Mouse (Mus musculus) hindbrain, embryonic 12.5 days (tissue): ENCODE results near the gene Stab1. TPM values are rescaled to one million over a fixed set of nuclear protein-coding genes. Genes with fewer than 3 reads are reported as not detected.

Source experiments
- ATAC-seq: fragments of 200-750 bp; cut with Nextera tagmentation; 2 replicates; pipeline ENCODE4 v1.8.0; 2017; ENCODE audit warnings: moderate TSS enrichment; ENCODE audit not compliant: low FRiP score
- H3K27ac ChIP-seq: fragments of 300-500 bp; sonication (generic); 2 replicates; pipeline ENCODE4 v1.5.1; 2016; ENCODE audit warnings: mild to moderate bottlenecking
- H3K27me3 ChIP-seq: fragments of 300-500 bp; sonication (generic); 2 replicates; pipeline ENCODE4 v1.6.1; 2016; ENCODE audit warnings: mild to moderate bottlenecking
- H3K36me3 ChIP-seq: fragments of 300-500 bp; sonication (generic); 2 replicates; pipeline ENCODE4 v1.6.1; 2016; ENCODE audit warnings: mild to moderate bottlenecking
- H3K4me1 ChIP-seq: fragments of 300-500 bp; sonication (generic); 2 replicates; pipeline ENCODE4 v1.6.1; 2016
- H3K4me2 ChIP-seq: fragments of 300-500 bp; sonication (generic); replicated peaks from 2 replicates; pipeline ENCODE4 v1.6.1; 2016; ENCODE audit warnings: mild to moderate bottlenecking
- H3K4me3 ChIP-seq: fragments of 300-500 bp; sonication (generic); 2 replicates; pipeline ENCODE4 v1.5.1; 2016; ENCODE audit warnings: mild to moderate bottlenecking
- H3K9ac ChIP-seq: fragments of 300-500 bp; sonication (generic); 2 replicates; pipeline ENCODE4 v1.6.1; 2016; ENCODE audit warnings: mild to moderate bottlenecking, moderate library complexity
- H3K9me3 ChIP-seq: fragments of 300-500 bp; sonication (generic); replicated peaks from 2 replicates; pipeline ENCODE4 v1.6.1; 2016; ENCODE audit warnings: mild to moderate bottlenecking
- WGBS: fragments of 180-500 bp; shearing (Covaris S2); methylation state at CpG from one replicate; pipeline ENCODE4 v1.1.7; 2016; 5-methylcytosine and 5-hydroxymethylcytosine counted together
- polyA plus RNA-seq: library from polyadenylated mRNA; unstranded; fragments of >200 nt; fragmentation: Nextera tagmentation; extraction: Ambion mirVana; gene quantifications from 2 replicates; pipeline ENCODE4 v1.2.1, GENCODE M21; 2016

The Stab1 gene
- polyA plus RNA-seq, 1 experiment from 2014 or later = 33.9 TPM

DNA sequence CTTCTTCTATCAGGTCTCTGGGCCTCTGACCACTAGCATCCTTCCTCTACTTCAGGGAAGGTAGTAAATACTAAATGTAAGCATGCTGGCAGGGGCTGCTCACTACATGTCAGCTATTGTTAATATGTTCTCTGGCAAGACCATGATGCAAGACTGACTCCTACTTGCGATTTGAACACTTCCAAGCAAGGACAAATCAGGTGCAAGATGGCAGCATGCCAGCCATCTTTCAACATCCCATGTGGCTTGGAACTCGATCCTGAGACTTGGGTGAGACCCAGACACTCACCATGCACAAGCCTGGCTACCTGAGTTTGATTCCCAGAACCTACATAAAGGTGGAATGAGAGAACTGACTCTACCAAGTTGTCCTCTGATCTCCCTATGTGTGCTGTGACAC is 23.5 kb upstream of the Stab1 start:
- Histone ChIP-seq H3K4me2 (no peak overlapping the region), H3K36me3 (peaks cover 91% of the 10 kb centered on the region), H3K9ac (no peak overlapping the region), H3K4me1 (no peaks in the 10 kb centered on the region; the same call in 1 of the 2 replicates), H3K4me3 (no peak overlapping the region), H3K9me3 (no peaks in the 10 kb centered on the region), H3K27ac (no peak overlapping the region), H3K27me3 (no peaks in the 10 kb centered on the region)
- ATAC-seq = no peak
- 83% methylated on average over 2 of the region's 2 CpGs for WGBS

DNA sequence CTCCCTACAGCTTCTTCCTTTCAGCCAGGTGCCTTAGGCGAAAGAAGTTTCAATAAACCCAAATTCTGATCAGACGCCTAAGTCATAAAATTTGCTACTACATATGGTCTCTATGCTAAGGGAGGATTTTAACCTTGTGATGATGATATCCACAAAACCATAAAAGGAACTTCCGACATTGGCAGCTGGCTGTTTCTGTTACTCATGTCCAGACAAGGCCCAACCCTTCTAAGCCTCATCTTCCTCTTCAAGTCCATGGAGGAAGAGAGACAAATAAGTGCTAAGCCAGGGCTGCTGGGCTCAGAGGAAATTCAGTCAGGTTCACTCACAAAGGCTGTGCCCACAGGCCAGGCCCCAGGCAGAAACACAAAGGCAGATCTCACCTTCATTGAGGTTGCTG is 20.9 kb upstream of the Stab1 start:
- WGBS = 90% methylated on average over 3 of the region's 3 CpGs
- H3K4me3 ChIP-seq = no peak overlapping the region
- peaks cover 96% of the 10 kb centered on the region for H3K36me3 ChIP-seq
- H3K4me2 ChIP-seq = no peak overlapping the region
- no peak for ATAC-seq
- no peaks in the 10 kb centered on the region for H3K9me3 ChIP-seq
- no peak overlapping the region for H3K9ac ChIP-seq
- no peaks in the 10 kb centered on the region for H3K27me3 ChIP-seq
- no peak overlapping the region for H3K27ac ChIP-seq
- H3K4me1 ChIP-seq = no peaks in the 10 kb centered on the region

DNA sequence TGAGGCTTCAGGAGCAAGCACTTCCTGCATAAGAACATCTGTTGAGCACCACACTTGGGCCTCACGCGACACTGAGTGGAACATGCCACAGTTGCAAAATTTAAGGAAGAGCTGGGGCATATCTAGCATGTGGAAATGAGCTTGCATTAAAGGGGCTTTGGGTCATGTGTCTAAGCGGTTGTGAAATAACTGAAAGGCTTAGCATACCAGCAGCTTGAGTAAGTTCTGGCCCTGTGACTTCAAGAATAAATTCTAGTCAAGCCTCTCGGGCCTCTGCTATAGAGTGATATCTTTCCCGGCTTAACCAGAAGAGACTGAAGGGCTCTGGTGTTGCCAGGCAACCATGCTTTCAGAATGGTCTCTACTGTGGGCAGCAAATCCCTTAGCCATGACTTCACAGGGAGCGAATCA is 20.3 kb upstream of the Stab1 start:
- 68% methylated on average over 6 of the region's 6 CpGs for WGBS
- Histone ChIP-seq H3K4me2 (no peak overlapping the region), H3K27me3 (no peaks in the 10 kb centered on the region), H3K4me1 (no peaks in the 10 kb centered on the region), H3K9ac (no peak overlapping the region), H3K9me3 (no peaks in the 10 kb centered on the region), H3K36me3 (peaks cover 98% of the 10 kb centered on the region), H3K27ac (no peak overlapping the region), H3K4me3 (no peak overlapping the region)
- ATAC-seq = no peak

DNA sequence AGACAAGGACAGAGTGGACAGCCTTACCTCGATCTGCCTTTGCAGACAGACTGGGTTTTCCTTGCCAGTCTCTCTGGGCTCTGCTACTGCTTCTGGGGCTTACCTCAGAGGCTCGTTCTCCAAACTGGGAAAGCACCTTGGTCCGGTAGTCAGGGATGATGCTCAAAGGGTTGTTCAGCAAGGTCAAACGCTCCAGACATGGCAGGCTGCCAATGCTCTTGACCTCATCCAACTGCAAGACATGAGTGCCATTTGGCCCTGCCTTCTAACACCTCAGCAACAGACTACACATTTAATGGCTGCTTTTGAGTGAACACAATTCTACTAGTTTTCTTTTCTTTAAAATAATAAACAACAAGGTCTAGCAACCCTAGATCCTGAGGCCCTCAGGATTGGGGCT is 18.2 kb upstream of the Stab1 start:
- Histone ChIP-seq H3K9ac (no peak overlapping the region), H3K4me2 (no peak overlapping the region), H3K27me3 (no peaks in the 10 kb centered on the region), H3K4me1 (no peaks in the 10 kb centered on the region), H3K4me3 (no peak overlapping the region), H3K27ac (no peak overlapping the region), H3K36me3 (peaks cover 99% of the 10 kb centered on the region), H3K9me3 (no peaks in the 10 kb centered on the region)
- 97% methylated on average over 4 of the region's 4 CpGs for WGBS
- ATAC-seq = no peak

DNA sequence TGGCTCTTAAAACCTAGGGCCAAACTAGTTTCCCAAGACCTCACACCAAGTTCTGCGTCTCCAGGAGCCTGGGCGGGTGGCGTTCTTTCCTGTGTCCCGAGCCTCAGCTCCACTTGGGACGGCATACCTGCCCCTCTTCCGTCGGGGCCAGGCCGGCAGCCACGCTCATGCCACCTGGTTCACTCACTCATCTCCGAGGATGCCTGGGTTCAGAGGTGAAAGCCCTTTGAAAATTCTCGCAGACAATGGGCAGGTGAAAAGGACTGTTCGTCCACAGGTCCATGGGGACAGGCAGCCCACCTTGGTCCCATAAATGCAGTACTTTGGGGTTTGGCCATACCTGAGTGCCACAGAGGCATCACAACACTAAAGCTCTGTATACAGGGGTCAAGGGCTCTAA is 15.8 kb upstream of the Stab1 start:
- no peaks in the 10 kb centered on the region for H3K27me3 ChIP-seq
- no peak overlapping the region for H3K9ac ChIP-seq
- peaks cover 99% of the 10 kb centered on the region for H3K36me3 ChIP-seq
- H3K4me2 ChIP-seq = no peak overlapping the region
- no peak overlapping the region for H3K27ac ChIP-seq
- ATAC-seq = no peak
- no peak overlapping the region for H3K4me3 ChIP-seq
- no peaks in the 10 kb centered on the region for H3K4me1 ChIP-seq
- no peaks in the 10 kb centered on the region for H3K9me3 ChIP-seq
- WGBS = 93% methylated on average over 12 of the region's 12 CpGs

DNA sequence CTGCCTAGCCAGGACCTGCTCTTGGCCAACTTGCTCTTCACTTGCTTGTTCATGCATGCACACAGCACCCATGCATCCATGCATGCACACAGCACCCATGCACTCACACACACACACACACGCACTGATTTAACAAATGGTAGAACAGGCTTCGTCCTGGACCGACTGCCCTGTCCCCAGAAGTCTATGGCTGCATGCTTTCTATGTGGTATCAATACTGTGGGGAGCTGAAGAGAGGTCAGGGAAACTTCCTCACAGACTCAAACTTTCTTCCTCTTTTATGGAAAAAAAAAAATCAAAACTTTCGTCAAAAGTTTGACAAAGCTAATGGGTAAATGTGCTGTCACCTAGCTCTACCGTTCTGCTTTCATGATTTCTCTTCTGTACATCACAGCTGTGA is 15.1 kb upstream of the Stab1 start:
- H3K27me3 ChIP-seq = no peaks in the 10 kb centered on the region
- no peaks in the 10 kb centered on the region for H3K4me1 ChIP-seq
- H3K36me3 ChIP-seq = peaks cover 99% of the 10 kb centered on the region
- H3K4me3 ChIP-seq = no peak overlapping the region
- WGBS = 92% methylated on average over 5 of the region's 5 CpGs
- H3K4me2 ChIP-seq = no peak overlapping the region
- no peak for ATAC-seq
- H3K9me3 ChIP-seq = no peaks in the 10 kb centered on the region
- H3K9ac ChIP-seq = no peak overlapping the region
- no peak overlapping the region for H3K27ac ChIP-seq

DNA sequence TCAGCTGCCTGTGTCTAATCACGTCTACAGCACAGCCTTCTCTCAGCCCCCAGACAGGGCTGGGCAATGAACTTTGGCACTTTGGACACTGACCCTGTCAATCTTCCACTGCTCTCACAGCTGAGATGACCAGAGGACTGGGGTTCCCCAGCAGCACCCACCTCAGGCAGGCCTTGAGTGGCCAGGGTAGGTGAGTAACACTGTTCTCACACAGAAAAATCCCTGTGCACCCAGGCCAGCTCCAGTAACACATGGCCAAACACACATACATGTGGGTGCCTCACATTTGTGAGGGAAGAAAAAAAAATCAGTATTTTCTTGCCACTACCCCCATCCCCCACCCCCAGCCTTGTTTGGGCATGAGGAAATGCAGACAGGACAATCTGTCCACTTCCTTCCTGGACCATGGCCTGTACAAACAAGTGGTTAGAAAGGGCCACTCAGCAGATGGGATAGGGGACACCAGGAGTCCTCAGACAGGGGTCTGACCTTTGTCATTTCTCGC is 14.4 kb upstream of the Stab1 start:
- Histone ChIP-seq H3K27ac (no peak overlapping the region), H3K4me3 (no peak overlapping the region), H3K27me3 (no peaks in the 10 kb centered on the region), H3K9ac (no peak overlapping the region), H3K4me2 (no peak overlapping the region), H3K36me3 (peaks cover 97% of the 10 kb centered on the region), H3K4me1 (no peaks in the 10 kb centered on the region), H3K9me3 (no peaks in the 10 kb centered on the region)
- 71% methylated on average over 2 of the region's 2 CpGs for WGBS
- no peak for ATAC-seq

DNA sequence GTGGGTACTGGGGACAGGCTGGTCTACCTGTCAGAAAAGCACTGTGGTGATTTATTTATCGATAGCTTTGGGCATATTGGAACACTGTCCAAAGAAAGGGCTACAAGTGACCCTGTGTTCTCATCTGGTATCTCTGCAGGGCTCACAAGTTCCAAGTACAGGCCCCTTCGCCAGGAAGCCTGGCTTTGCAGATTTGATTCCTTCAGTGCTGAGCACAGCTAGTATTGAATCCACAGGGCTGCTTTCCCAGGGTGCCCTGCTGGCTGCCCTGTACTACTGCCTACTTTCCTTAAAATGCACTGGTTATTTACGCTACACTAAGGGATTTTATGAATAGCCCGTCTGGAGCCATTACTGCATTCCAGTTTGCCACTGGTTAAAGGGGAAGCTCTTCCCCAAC is 13.1 kb upstream of the Stab1 start:
- peaks cover 97% of the 10 kb centered on the region for H3K36me3 ChIP-seq

DNA sequence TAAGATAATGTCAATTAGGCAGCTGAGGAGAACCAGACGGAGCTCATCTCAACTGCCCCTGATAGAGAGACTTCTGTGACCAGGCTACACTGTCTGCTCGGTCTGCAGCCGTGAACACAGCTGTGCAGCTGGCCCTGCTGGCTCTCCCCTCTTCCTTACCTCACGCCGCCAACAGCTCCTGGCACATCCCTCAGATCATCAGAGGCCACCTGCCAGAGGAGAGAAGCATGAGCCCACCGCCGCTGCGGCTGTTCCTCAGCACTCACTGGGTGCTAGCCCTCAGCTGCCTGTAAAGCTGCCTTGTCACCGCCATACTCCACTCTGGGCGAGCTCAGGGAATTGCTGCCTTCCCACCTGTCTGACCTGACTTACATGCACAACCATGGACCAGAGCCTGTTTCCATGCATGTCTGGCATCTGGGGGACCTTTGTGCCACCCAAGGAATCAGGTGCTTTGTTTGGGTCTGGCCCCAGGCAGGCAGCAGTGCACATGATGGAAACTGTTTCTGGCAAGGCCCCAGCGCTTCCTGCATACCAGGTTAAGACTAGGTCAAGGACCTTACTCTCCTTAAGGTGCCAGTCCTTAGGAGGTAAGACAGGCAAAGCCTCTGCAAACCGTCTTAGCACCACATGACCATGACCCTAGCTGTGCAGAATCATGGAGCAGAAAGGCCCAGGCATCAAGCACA is 11.4 kb upstream of the Stab1 start:
- H3K9ac ChIP-seq = no peak overlapping the region
- peaks cover 97% of the 10 kb centered on the region for H3K36me3 ChIP-seq
- no peaks in the 10 kb centered on the region for H3K9me3 ChIP-seq
- no peaks in the 10 kb centered on the region for H3K27me3 ChIP-seq
- 96% methylated on average over 12 of the region's 12 CpGs for WGBS
- H3K4me1 ChIP-seq = no peaks in the 10 kb centered on the region
- no peak overlapping the region for H3K4me2 ChIP-seq
- H3K27ac ChIP-seq = no peak overlapping the region
- no peak overlapping the region for H3K4me3 ChIP-seq
- no peak for ATAC-seq

More for the DNA sequence above, 13.1 kb upstream of the Stab1 start:
- Histone ChIP-seq H3K4me2 (no peak overlapping the region), H3K4me1 (no peaks in the 10 kb centered on the region), H3K9me3 (no peaks in the 10 kb centered on the region), H3K27me3 (no peaks in the 10 kb centered on the region), H3K9ac (no peak overlapping the region), H3K4me3 (no peak overlapping the region), H3K27ac (no peak overlapping the region)
- whole genome bisulfite sequencing = 92% methylated on average over 4 of the region's 4 CpGs
- ATAC-seq = no peak

DNA sequence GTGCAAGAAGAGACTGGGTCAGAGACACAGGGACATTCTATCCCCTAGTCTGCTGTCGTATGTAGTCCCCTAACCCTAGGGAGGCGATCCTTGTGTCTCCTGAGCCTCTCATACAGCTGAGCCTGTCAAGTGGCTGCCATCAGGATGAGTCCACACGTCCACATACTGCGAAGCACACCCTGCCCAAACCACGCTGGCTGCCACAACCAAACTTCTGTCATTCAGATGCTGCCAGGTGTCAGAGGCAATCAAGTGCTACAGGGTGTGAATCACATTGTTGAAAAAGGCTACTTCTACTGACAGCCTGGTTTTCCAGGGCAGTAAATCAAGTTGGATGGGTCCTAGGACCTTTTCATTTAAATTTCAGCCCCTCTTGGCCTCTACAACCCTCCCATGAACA is 9.3 kb upstream of the Stab1 start:
- Histone ChIP-seq H3K9me3 (no peaks in the 10 kb centered on the region), H3K27me3 (no peaks in the 10 kb centered on the region), H3K27ac (no peak overlapping the region), H3K9ac (no peak overlapping the region), H3K36me3 (peaks cover 97% of the 10 kb centered on the region), H3K4me1 (no peaks in the 10 kb centered on the region), H3K4me3 (no peak overlapping the region), H3K4me2 (no peak overlapping the region)
- 93% methylated on average over 5 of the region's 5 CpGs for WGBS
- ATAC-seq = no peak

DNA sequence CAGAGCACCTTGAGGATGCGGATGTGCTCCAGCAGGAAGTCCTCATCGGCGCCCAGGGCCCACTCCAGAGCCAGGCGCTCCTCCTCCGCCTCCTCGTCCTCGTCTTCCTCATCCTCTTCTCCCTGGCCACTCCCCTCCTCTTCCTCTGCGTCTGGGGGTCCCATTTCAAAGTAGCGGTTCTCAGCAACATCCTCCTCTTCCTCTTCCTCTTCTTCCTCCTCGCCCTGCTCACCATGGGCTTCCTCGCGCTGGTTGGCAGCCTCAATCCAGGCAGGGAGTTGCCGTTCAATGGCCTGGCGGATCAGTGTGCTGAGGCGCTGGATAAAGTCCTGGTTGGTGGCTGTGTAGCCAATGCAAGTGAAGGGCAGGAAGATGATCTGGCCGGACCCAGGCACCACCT is 8.8 kb upstream of the Stab1 start:
- ATAC-seq = no peak
- Histone ChIP-seq H3K9me3 (no peaks in the 10 kb centered on the region), H3K4me1 (no peaks in the 10 kb centered on the region), H3K4me2 (no peak overlapping the region), H3K27me3 (no peaks in the 10 kb centered on the region), H3K4me3 (no peak overlapping the region), H3K36me3 (peaks cover 97% of the 10 kb centered on the region), H3K27ac (no peak overlapping the region), H3K9ac (no peak overlapping the region)
- WGBS = 89% methylated on average over 16 of the region's 16 CpGs

DNA sequence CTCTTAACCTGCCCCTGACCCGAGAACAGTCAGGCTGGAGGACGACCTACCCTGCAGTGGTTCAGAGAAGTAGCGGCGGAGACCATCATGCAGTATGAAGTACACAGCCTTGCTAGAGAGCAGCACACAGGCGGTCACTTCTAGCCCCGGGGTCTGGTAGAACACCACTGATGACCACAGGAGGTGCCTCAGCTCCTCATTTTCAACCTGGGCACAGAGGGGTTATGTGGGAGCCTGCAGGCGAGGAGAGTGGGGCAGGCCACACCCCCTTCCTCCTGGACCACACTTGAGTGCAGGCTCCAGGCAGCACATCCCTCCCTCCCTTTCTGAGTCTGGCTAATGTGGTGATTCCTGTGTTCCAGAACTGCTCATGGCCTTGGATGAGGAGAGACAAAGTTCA is 5.1 kb upstream of the Stab1 start:
- H3K4me2 ChIP-seq = no peak overlapping the region
- no peak overlapping the region for H3K27ac ChIP-seq
- no peak overlapping the region for H3K4me3 ChIP-seq
- H3K4me1 ChIP-seq = no peaks in the 10 kb centered on the region
- ATAC-seq = no peak
- H3K27me3 ChIP-seq = no peaks in the 10 kb centered on the region
- WGBS = 92% methylated on average over 7 of the region's 7 CpGs
- H3K9ac ChIP-seq = no peak overlapping the region
- H3K36me3 ChIP-seq = peaks cover 88% of the 10 kb centered on the region
- no peaks in the 10 kb centered on the region for H3K9me3 ChIP-seq

DNA sequence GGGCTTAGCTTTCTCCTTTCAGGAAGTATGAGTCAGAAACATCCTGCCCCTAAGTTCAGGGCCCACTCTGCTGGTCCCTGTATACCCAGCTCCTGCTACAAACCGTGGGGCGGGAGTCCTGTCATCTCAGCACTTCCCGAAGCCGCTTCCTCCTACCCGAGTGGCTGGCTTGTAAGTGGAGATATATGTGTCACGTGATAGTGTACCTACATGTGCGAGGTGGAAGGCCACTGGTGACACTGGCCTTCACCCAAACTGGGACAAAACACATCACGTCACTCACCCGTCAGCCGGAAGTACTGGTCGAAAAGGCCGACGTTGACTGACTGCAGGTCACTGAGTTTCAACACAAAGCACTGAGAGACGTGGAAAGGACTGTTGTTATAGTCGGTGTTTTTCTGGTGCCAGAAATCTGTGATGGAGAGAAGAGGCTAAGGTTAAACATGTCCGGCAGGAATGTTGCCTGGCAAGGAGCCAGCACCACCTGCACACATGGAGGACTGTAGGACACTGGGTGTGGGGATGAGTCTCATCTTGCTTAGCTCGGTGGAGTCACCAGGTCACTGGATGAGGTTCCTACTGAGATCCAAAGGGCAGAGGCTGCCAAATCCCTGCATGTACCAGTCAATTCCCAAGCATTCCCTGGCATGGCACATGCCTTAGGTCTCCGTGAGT is 4.5 kb upstream of the Stab1 start:
- peaks cover 85% of the 10 kb centered on the region for H3K36me3 ChIP-seq

More for the DNA sequence above, 4.5 kb upstream of the Stab1 start:
- Histone ChIP-seq H3K4me2 (no peak overlapping the region), H3K4me1 (no peaks in the 10 kb centered on the region), H3K9ac (no peak overlapping the region), H3K4me3 (no peak overlapping the region), H3K27me3 (no peaks in the 10 kb centered on the region), H3K9me3 (no peaks in the 10 kb centered on the region), H3K27ac (no peak overlapping the region)
- 91% methylated on average over 18 of the region's 18 CpGs for WGBS
- ATAC-seq = no peak
